Mouse (Mus musculus) forebrain, embryonic 12.5 days (tissue): ENCODE measurements around the gene Ruvbl1. TPM values are rescaled to one million over a fixed set of nuclear protein-coding genes. Genes with fewer than 3 reads are reported as not detected.

Experiments
- ATAC-seq: fragments of 200-750 bp; cut with Nextera tagmentation; 2 replicates; pipeline ENCODE4 v1.8.0; 2017; ENCODE audit warnings: moderate TSS enrichment; ENCODE audit not compliant: low FRiP score
- H3K27ac ChIP-seq: fragments of 300-500 bp; sonication (generic); 2 replicates; pipeline ENCODE4 v1.5.1; 2016; ENCODE audit warnings: mild to moderate bottlenecking
- H3K27me3 ChIP-seq: fragments of 300-500 bp; sonication (generic); 2 replicates; pipeline ENCODE4 v1.6.1; 2016; ENCODE audit warnings: mild to moderate bottlenecking
- H3K36me3 ChIP-seq: fragments of 300-500 bp; sonication (generic); replicated peaks from 2 replicates; pipeline ENCODE4 v1.6.1; 2016; ENCODE audit warnings: mild to moderate bottlenecking
- H3K4me1 ChIP-seq: fragments of 300-500 bp; sonication (generic); 2 replicates; pipeline ENCODE4 v1.6.1; 2016
- H3K4me2 ChIP-seq: fragments of 300-500 bp; sonication (generic); 2 replicates; pipeline ENCODE4 v1.6.1; 2016; ENCODE audit warnings: mild to moderate bottlenecking, moderate library complexity
- H3K4me3 ChIP-seq: fragments of 300-500 bp; sonication (generic); replicated peaks from 2 replicates; pipeline ENCODE4 v1.5.1; 2016; ENCODE audit warnings: mild to moderate bottlenecking
- H3K9ac ChIP-seq: fragments of 300-500 bp; sonication (generic); 2 replicates; pipeline ENCODE4 v1.6.1; 2016; ENCODE audit warnings: mild to moderate bottlenecking
- H3K9me3 ChIP-seq: fragments of 300-500 bp; sonication (generic); 2 replicates; pipeline ENCODE4 v1.6.1; 2016
- WGBS: fragments of 180-500 bp; shearing (Covaris S2); methylation state at CpG from one replicate; pipeline ENCODE4 v1.1.7; 2016; 5-methylcytosine and 5-hydroxymethylcytosine counted together
- polyA plus RNA-seq: library from polyadenylated mRNA; unstranded; fragments of >200 nt; fragmentation: Nextera tagmentation; extraction: Ambion mirVana; gene quantifications from 2 replicates; pipeline ENCODE4 v1.2.1, GENCODE M21; 2016

Gene Ruvbl1
- polyA plus RNA-seq, 1 experiment from 2014 or later, result 138 TPM

GRCm38 (mm10) chr6:88454545-88454944 lies 10.7 kb upstream of the Ruvbl1 start:
- Histone ChIP-seq H3K36me3 (no peaks in the 10 kb centered on the region), H3K27me3 (peaks cover 36% of the 10 kb centered on the region), H3K4me2 (no peak overlapping the region), H3K9me3 (no peaks in the 10 kb centered on the region), H3K27ac (no peak overlapping the region), H3K9ac (no peak overlapping the region), H3K4me1 (no peaks in the 10 kb centered on the region), H3K4me3 (no peak overlapping the region)
- ATAC-seq, result no peak
- WGBS, result 78% methylated on average over 2 of the region's 2 CpGs

- Histone ChIP-seq H3K4me3 (no peak overlapping the region), H3K4me1 (peaks cover 15% of the 10 kb centered on the region), H3K27ac (no peak overlapping the region), H3K4me2 (no peak overlapping the region), H3K27me3 (no peaks in the 10 kb centered on the region), H3K9ac (no peak overlapping the region), H3K36me3 (peaks cover 70% of the 10 kb centered on the region), H3K9me3 (no peaks in the 10 kb centered on the region)
- ATAC-seq, result no peak
- 72% methylated on average over 6 of the region's 6 CpGs for WGBS
Measured at GRCm38 (mm10) chr6:88469878-88470277, 4.7 kb downstream of the Ruvbl1 start.

GRCm38 (mm10) chr6:88480421-88480820 lies 15.2 kb downstream of the Ruvbl1 start:
- peaks cover 91% of the 10 kb centered on the region for H3K36me3 ChIP-seq
- H3K4me2 ChIP-seq, result no peak overlapping the region
- H3K9ac ChIP-seq, result no peak overlapping the region
- no peaks in the 10 kb centered on the region for H3K27me3 ChIP-seq
- WGBS, result 70% methylated on average over 6 of the region's 6 CpGs
- no peak overlapping the region for H3K27ac ChIP-seq
- H3K4me1 ChIP-seq, result no peaks in the 10 kb centered on the region
- no peak overlapping the region for H3K4me3 ChIP-seq
- ATAC-seq, result no peak
- H3K9me3 ChIP-seq, result no peaks in the 10 kb centered on the region

GRCm38 (mm10) chr6:88483111-88483510 lies 17.9 kb downstream of the Ruvbl1 start:
- Histone ChIP-seq H3K27ac (no peak overlapping the region), H3K27me3 (no peaks in the 10 kb centered on the region), H3K9ac (no peak overlapping the region), H3K4me1 (no peaks in the 10 kb centered on the region), H3K9me3 (no peaks in the 10 kb centered on the region), H3K36me3 (peaks cover 96% of the 10 kb centered on the region), H3K4me2 (no peak overlapping the region), H3K4me3 (no peak overlapping the region)
- no peak for ATAC-seq
- WGBS, result 73% methylated on average over 7 of the region's 7 CpGs

GRCm38 (mm10) chr6:88483913-88484312 lies 18.7 kb downstream of the Ruvbl1 start:
- Histone ChIP-seq H3K27me3 (no peaks in the 10 kb centered on the region), H3K9ac (no peak overlapping the region), H3K4me3 (no peak overlapping the region), H3K4me1 (no peaks in the 10 kb centered on the region), H3K27ac (no peak overlapping the region), H3K4me2 (no peak overlapping the region), H3K9me3 (no peaks in the 10 kb centered on the region), H3K36me3 (peaks cover 96% of the 10 kb centered on the region)
- no peak for ATAC-seq

- H3K9ac ChIP-seq, result no peak overlapping the region
- WGBS, result 94% methylated on average over 6 of the region's 6 CpGs
- no peaks in the 10 kb centered on the region for H3K9me3 ChIP-seq
- no peaks in the 10 kb centered on the region for H3K4me1 ChIP-seq
- ATAC-seq, result no peak
- no peak overlapping the region for H3K27ac ChIP-seq
- H3K27me3 ChIP-seq, result no peaks in the 10 kb centered on the region
- H3K36me3 ChIP-seq, result peaks cover 88% of the 10 kb centered on the region
- no peak overlapping the region for H3K4me2 ChIP-seq
- no peak overlapping the region for H3K4me3 ChIP-seq
Measured at GRCm38 (mm10) chr6:88485378-88485777, 20.2 kb downstream of the Ruvbl1 start.

- no peaks in the 10 kb centered on the region for H3K27me3 ChIP-seq
- no peak overlapping the region for H3K9ac ChIP-seq
- H3K4me3 ChIP-seq, result no peak overlapping the region
- H3K27ac ChIP-seq, result no peak overlapping the region
- no peak overlapping the region for H3K4me2 ChIP-seq
- WGBS, result 95% methylated on average over 8 of the region's 8 CpGs
- H3K36me3 ChIP-seq, result peaks cover 80% of the 10 kb centered on the region
- H3K4me1 ChIP-seq, result no peaks in the 10 kb centered on the region
- no peak for ATAC-seq
- no peaks in the 10 kb centered on the region for H3K9me3 ChIP-seq
Measured at GRCm38 (mm10) chr6:88486893-88487292, 21.7 kb downstream of the Ruvbl1 start.

GRCm38 (mm10) chr6:88489026-88489425 lies 23.8 kb downstream of the Ruvbl1 start:
- Histone ChIP-seq H3K9me3 (no peaks in the 10 kb centered on the region), H3K27me3 (no peaks in the 10 kb centered on the region), H3K4me2 (no peak overlapping the region), H3K27ac (no peak overlapping the region), H3K36me3 (peaks cover 80% of the 10 kb centered on the region), H3K9ac (no peak overlapping the region), H3K4me3 (no peak overlapping the region), H3K4me1 (no peaks in the 10 kb centered on the region)
- ATAC-seq, result no peak
- 91% methylated on average over 7 of the region's 7 CpGs for WGBS

GRCm38 (mm10) chr6:88489834-88490233 lies 24.6 kb downstream of the Ruvbl1 start:
- Histone ChIP-seq H3K4me2 (no peak overlapping the region), H3K9me3 (no peaks in the 10 kb centered on the region), H3K36me3 (peaks cover 74% of the 10 kb centered on the region), H3K27me3 (no peaks in the 10 kb centered on the region), H3K9ac (no peak overlapping the region), H3K27ac (no peak overlapping the region), H3K4me1 (no peaks in the 10 kb centered on the region), H3K4me3 (no peak overlapping the region)
- no peak for ATAC-seq
- WGBS, result 88% methylated on average over 6 of the region's 6 CpGs

GRCm38 (mm10) chr6:88490629-88491354 lies 25.6 kb downstream of the Ruvbl1 start:
- H3K9ac ChIP-seq, result no peak overlapping the region
- peaks cover 66% of the 10 kb centered on the region for H3K36me3 ChIP-seq
- no peak overlapping the region for H3K4me2 ChIP-seq
- 91% methylated on average over 12 of the region's 12 CpGs for WGBS
- no peak overlapping the region for H3K4me3 ChIP-seq
- H3K27ac ChIP-seq, result no peak overlapping the region
- ATAC-seq, result no peak
- no peaks in the 10 kb centered on the region for H3K4me1 ChIP-seq
- H3K9me3 ChIP-seq, result no peaks in the 10 kb centered on the region
- no peaks in the 10 kb centered on the region for H3K27me3 ChIP-seq

GRCm38 (mm10) chr6:88493712-88494111 lies 28.5 kb downstream of the Ruvbl1 start:
- Histone ChIP-seq H3K4me3 (no peak overlapping the region), H3K9me3 (no peaks in the 10 kb centered on the region), H3K4me2 (no peak overlapping the region), H3K27me3 (no peaks in the 10 kb centered on the region), H3K27ac (no peak overlapping the region), H3K36me3 (peaks cover 58% of the 10 kb centered on the region), H3K9ac (no peak overlapping the region), H3K4me1 (no peaks in the 10 kb centered on the region)
- WGBS, result 90% methylated on average over 6 of the region's 6 CpGs
- ATAC-seq, result no peak

GRCm38 (mm10) chr6:88499481-88500404 lies 34.5 kb downstream of the Ruvbl1 start:
- peaks cover 50% of the 10 kb centered on the region for H3K36me3 ChIP-seq
- H3K9me3 ChIP-seq, result no peaks in the 10 kb centered on the region
- H3K4me3 ChIP-seq, result peak overlapping the region; percentile 60
- peaks cover 7% of the 10 kb centered on the region; the same call in 1 of the 2 replicates for H3K27me3 ChIP-seq
- H3K4me1 ChIP-seq, result peaks cover 5% of the 10 kb centered on the region; the same call in 1 of the 2 replicates
- 2% methylated on average over 75 of the region's 76 CpGs for WGBS
- no peak overlapping the region for H3K27ac ChIP-seq
- H3K4me2 ChIP-seq, result peak overlapping the region; percentile 94
- peak; percentile 89 for ATAC-seq
- peak overlapping the region; percentile 77 for H3K9ac ChIP-seq
